Mouse (Mus musculus): ENCODE results near the gene Aplp1. TPM values are rescaled to one million over a fixed set of nuclear protein-coding genes. Genes with fewer than 3 reads are reported as not detected.

Aplp1 gene
- total RNA-seq, 2 experiments from 2014 or later = not detected

GRCm38 (mm10) chr7:30419561-30420499 lies 25.5 kb downstream of the Aplp1 start, which contains the start of gene Hcst:
Hcst (minus strand) TSS chr7:30419854.
- no peak for ATAC-seq (replicated peaks; ENCODE audit: low FRiP score, poor library complexity, severe bottlenecking)

- no peak for ATAC-seq (replicated peaks; ENCODE audit: low FRiP score, poor library complexity, severe bottlenecking)
Measured at GRCm38 (mm10) chr7:30417856-30418255, 27.5 kb downstream of the Aplp1 start.

DNA sequence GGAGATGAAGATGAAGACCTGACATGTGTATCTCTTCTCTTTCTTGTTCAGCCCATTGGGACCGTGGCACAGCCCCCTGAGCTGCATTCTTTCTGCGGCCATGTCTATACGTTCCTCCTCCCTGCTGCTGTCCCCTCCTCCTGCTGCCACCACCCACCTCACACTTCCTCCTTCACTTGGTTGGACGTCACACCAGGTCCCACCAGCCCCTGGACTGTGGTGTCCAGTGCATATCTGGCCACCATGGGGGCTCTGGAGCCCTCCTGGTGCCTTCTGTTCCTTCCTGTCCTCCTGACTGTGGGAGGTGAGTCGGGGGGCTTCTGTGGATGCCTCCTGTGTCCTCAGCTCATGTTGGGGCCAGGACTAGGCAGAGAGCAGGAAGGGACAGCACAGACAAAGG lies 31.7 kb downstream of the Aplp1 start, which contains the start of gene Tyrobp:
TSS of gene Tyrobp (plus strand) at position 165 of the 400 bp plus-strand sequence.
- no peak for ATAC-seq (replicated peaks; ENCODE audit: low FRiP score, poor library complexity, severe bottlenecking)

DNA sequence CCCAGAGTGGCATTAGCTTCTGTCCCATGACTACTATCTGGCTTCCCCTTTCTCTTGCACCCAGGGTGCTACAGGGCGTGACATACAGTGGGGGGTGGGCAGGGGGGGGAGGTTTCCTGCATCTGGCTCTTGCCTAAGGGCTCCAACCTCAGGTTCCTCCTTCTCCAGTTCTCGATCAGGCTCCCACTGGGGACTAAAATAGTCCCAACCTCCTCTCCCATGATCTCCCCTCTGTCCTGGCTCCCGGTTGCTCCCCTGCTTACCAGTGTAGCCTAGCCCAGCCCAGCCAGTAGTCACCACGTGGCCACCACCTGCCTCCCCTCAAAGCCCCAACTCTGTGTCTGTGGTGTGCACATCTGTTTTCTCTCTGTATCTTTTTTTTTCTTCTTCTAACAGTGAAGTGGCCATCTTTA lies 32.6 kb downstream of the Aplp1 start:
- no peak for ATAC-seq (replicated peaks; ENCODE audit: low FRiP score, poor library complexity, severe bottlenecking)

DNA sequence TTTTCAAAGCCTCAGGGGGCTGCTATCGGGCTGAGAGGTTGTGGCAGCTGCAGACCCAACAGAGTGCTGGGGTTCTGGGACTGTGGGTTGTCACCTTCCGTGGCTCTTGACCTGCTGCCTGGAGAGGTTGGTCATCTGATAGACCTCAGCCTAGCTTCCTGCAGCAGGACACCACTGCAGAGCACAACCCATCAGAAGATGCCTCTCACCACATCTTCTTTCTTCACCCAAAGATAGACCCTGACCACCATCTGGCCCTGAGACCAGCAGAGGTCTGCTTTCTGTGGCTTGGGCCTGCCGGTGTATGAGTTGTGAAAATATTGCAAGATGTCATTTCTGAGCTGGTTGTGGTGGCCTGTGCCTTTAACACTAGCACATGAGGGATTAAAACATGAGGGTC lies 34.3 kb downstream of the Aplp1 start:
- no peak for ATAC-seq (replicated peaks; ENCODE audit: low FRiP score, poor library complexity, severe bottlenecking)

- ATAC-seq (replicated peaks; ENCODE audit: low FRiP score, poor library complexity, severe bottlenecking) = no peak
Measured at GRCm38 (mm10) chr7:30409789-30410188, 35.5 kb downstream of the Aplp1 start.

- no peak for ATAC-seq (replicated peaks; ENCODE audit: low FRiP score, poor library complexity, severe bottlenecking)
Measured at GRCm38 (mm10) chr7:30408639-30409038, 36.7 kb downstream of the Aplp1 start.

- ATAC-seq (replicated peaks; ENCODE audit: low FRiP score, poor library complexity, severe bottlenecking) = no peak
Measured at GRCm38 (mm10) chr7:30402343-30402742, 43.0 kb downstream of the Aplp1 start.

DNA sequence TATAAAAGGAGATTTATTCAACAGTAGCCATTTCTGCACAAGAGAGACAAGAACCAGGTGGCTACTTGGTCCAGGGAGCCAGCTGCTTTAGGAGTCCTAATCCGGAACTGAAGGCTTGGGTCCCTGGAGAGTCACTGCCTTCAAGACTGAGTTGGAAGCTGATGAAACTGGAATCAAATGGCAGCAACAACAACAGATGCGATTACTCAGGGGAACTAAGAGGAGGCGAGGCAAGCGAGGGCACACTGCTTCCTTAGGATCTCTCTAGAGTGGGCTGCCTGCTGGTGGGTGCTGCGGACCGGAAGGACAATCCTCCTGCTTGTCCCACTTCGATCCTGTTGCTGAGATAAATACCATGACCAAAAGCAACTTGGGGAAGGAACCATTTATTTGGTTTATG lies 45.7 kb downstream of the Aplp1 start:
- no peak for ATAC-seq (replicated peaks; ENCODE audit: low FRiP score, poor library complexity, severe bottlenecking)

DNA sequence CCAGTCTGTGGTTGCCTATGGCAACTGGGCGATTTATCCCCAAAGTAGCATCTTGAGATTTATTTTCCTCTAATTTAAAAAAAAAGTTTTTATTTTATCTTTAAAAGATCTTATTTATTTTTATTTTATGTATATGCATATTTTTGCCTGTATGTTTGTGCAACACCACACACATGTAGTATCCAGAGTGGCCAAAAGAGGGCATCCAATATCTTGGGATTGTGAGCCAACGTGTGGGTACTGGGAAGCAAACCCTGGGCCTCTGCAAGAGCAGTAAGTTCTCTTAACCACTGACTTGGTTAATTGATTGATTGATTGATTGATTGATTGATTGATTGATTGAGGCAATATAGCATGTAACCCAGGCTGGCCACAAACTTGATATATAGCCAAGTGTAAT lies 50.5 kb downstream of the Aplp1 start:
- no peak for ATAC-seq (replicated peaks; ENCODE audit: low FRiP score, poor library complexity, severe bottlenecking)

- ATAC-seq (replicated peaks; ENCODE audit: low FRiP score, poor library complexity, severe bottlenecking) = no peak
Measured at GRCm38 (mm10) chr7:30394379-30394778, 51.0 kb downstream of the Aplp1 start.

GRCm38 (mm10) chr7:30393631-30394030 lies 51.7 kb downstream of the Aplp1 start:
- ATAC-seq (replicated peaks; ENCODE audit: low FRiP score, poor library complexity, severe bottlenecking) = no peak

DNA sequence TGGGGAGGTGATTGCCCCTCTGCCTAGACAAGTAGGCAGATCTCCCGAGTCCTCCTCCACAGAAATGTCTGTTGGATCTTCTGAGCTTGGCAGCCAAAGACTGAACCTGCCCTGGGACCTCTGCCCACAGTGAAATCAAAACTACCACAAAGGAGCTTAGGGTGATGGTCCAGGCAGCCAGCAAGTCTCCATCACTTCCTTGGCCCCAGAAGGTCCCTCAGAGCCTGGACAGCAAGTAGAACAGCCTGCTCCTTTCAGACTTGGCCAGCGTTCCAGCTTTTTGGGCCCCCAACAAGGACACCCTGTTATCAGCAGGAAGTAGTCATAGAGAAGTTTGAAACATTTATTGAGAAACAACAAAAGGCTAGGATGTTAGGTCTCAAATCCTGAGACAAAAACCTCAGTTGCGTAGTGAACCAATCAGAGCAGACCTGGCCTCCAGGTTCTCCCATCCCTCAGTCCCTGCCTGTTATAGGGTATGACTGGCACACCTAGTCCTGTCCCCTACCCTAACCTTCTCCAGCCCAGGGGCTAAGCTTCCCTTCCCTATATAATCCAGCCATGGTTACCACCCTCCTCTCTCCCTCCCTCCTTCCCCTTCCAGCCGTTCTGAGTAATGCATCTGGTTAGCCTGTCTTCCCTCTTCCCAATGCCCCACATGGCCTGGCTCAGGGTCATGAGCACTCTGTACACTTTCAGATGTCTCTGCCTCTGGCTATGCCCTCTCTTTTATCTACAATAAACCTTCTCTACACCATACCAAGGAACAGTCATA lies 52.4 kb downstream of the Aplp1 start:
- ATAC-seq (replicated peaks; ENCODE audit: low FRiP score, poor library complexity, severe bottlenecking) = no peak

Other genes with a start within 250 kb of the Aplp1 start
Only the 30 nearest of the 34 such genes appear.
- 10.9 and 33.9 TPM in 2 replicates for gene Tbcb, start 213.3 kb downstream of the Aplp1 start, total RNA-seq (2015; ENCODE audit: low replicate concordance)
- 15.0 and 29.7 TPM in 2 replicates for gene Tbcb, start 213.3 kb downstream of the Aplp1 start, total RNA-seq (2017; ENCODE audit: low replicate concordance)
- not detected in 2 replicates for gene Ovol3, start 209.8 kb downstream of the Aplp1 start, total RNA-seq (2015; ENCODE audit: low replicate concordance)
- gene Ovol3, start 209.8 kb downstream of the Aplp1 start, total RNA-seq (2017; ENCODE audit: low replicate concordance) = not detected in 2 replicates
- gene Thap8, start 165.4 kb downstream of the Aplp1 start, total RNA-seq (2015; ENCODE audit: low replicate concordance) = not detected in 2 replicates
- not detected in 2 replicates for gene Thap8, start 165.4 kb downstream of the Aplp1 start, total RNA-seq (2017; ENCODE audit: low replicate concordance)
- gene Wdr62, start 165.1 kb downstream of the Aplp1 start, total RNA-seq (2015; ENCODE audit: low replicate concordance) = 42.8 and 71.4 TPM in 2 replicates
- 26.2 and 31.1 TPM in 2 replicates for gene Wdr62, start 165.1 kb downstream of the Aplp1 start, total RNA-seq (2017; ENCODE audit: low replicate concordance)
- gene Clip3, start 153.8 kb downstream of the Aplp1 start, total RNA-seq (2015; ENCODE audit: low replicate concordance) = not detected in 2 replicates
- gene Clip3, start 153.8 kb downstream of the Aplp1 start, total RNA-seq (2017; ENCODE audit: low replicate concordance) = not detected in 2 replicates
- gene Alkbh6, start 136.8 kb downstream of the Aplp1 start, total RNA-seq (2015; ENCODE audit: low replicate concordance) = 2.5 and 11.3 TPM in 2 replicates
- 4.2 TPM in 1 of 2 replicates, not detected in the other for gene Alkbh6, start 136.8 kb downstream of the Aplp1 start, total RNA-seq (2017; ENCODE audit: low replicate concordance)
- gene Syne4, start 130.7 kb downstream of the Aplp1 start, total RNA-seq (2015; ENCODE audit: low replicate concordance) = not detected in 2 replicates
- not detected in 2 replicates for gene Syne4, start 130.7 kb downstream of the Aplp1 start, total RNA-seq (2017; ENCODE audit: low replicate concordance)
- gene E130208F15Rik, start 123.8 kb downstream of the Aplp1 start, total RNA-seq (2015; ENCODE audit: low replicate concordance) = not detected in 2 replicates
- gene E130208F15Rik, start 123.8 kb downstream of the Aplp1 start, total RNA-seq (2017; ENCODE audit: low replicate concordance) = 0.39 TPM in 1 of 2 replicates, not detected in the other
- 2.5 TPM in 1 of 2 replicates, not detected in the other for gene Sdhaf1, start 121.6 kb downstream of the Aplp1 start, total RNA-seq (2015; ENCODE audit: low replicate concordance)
- 0.45 and 0.64 TPM in 2 replicates for gene Sdhaf1, start 121.6 kb downstream of the Aplp1 start, total RNA-seq (2017; ENCODE audit: low replicate concordance)
- not detected in 2 replicates for gene Lrfn3, start 82.8 kb downstream of the Aplp1 start, total RNA-seq (2015; ENCODE audit: low replicate concordance)
- gene Lrfn3, start 82.8 kb downstream of the Aplp1 start, total RNA-seq (2017; ENCODE audit: low replicate concordance) = not detected in 2 replicates
- 243 and 282 TPM in 2 replicates for gene Tyrobp, start 31.8 kb downstream of the Aplp1 start, total RNA-seq (2015; ENCODE audit: low replicate concordance)
- gene Tyrobp, start 31.8 kb downstream of the Aplp1 start, total RNA-seq (2017; ENCODE audit: low replicate concordance) = 60.1 and 77.1 TPM in 2 replicates
- 3.6 and 18.0 TPM in 2 replicates for gene Hcst, start 25.7 kb downstream of the Aplp1 start, total RNA-seq (2015; ENCODE audit: low replicate concordance)
- 4.1 TPM in 1 of 2 replicates, not detected in the other for gene Hcst, start 25.7 kb downstream of the Aplp1 start, total RNA-seq (2017; ENCODE audit: low replicate concordance)
- 7.2 and 20.1 TPM in 2 replicates for gene Nfkbid, start 23.8 kb downstream of the Aplp1 start, total RNA-seq (2015; ENCODE audit: low replicate concordance)
- 2.6 and 4.1 TPM in 2 replicates for gene Nfkbid, start 23.8 kb downstream of the Aplp1 start, total RNA-seq (2017; ENCODE audit: low replicate concordance)
- not detected in 2 replicates for gene Kirrel2, start 12.2 kb upstream of the Aplp1 start, total RNA-seq (2015; ENCODE audit: low replicate concordance)
- gene Kirrel2, start 12.2 kb upstream of the Aplp1 start, total RNA-seq (2017; ENCODE audit: low replicate concordance) = not detected in 2 replicates
- gene Nphs1, start 12.8 kb upstream of the Aplp1 start, total RNA-seq (2015; ENCODE audit: low replicate concordance) = not detected in 2 replicates
- 1.2 TPM in 1 of 2 replicates, not detected in the other for gene Nphs1, start 12.8 kb upstream of the Aplp1 start, total RNA-seq (2017; ENCODE audit: low replicate concordance)
- not detected in 2 replicates for gene Prodh2, start 48.1 kb upstream of the Aplp1 start, total RNA-seq (2015; ENCODE audit: low replicate concordance)
- gene Prodh2, start 48.1 kb upstream of the Aplp1 start, total RNA-seq (2017; ENCODE audit: low replicate concordance) = not detected in 2 replicates
- 73.5 and 85.9 TPM in 2 replicates for gene Arhgap33, start 89.5 kb upstream of the Aplp1 start, total RNA-seq (2015; ENCODE audit: low replicate concordance)
- gene Arhgap33, start 89.5 kb upstream of the Aplp1 start, total RNA-seq (2017; ENCODE audit: low replicate concordance) = 43.0 and 77.7 TPM in 2 replicates
- gene Hspb6, start 106.6 kb upstream of the Aplp1 start, total RNA-seq (2015; ENCODE audit: low replicate concordance) = 62.7 and 79.2 TPM in 2 replicates
- 19.0 and 21.8 TPM in 2 replicates for gene Hspb6, start 106.6 kb upstream of the Aplp1 start, total RNA-seq (2017; ENCODE audit: low replicate concordance)
- gene Proser3, start 106.8 kb upstream of the Aplp1 start, total RNA-seq (2015; ENCODE audit: low replicate concordance) = 16.8 and 24.5 TPM in 2 replicates
- 10.9 and 18.1 TPM in 2 replicates for gene Proser3, start 106.8 kb upstream of the Aplp1 start, total RNA-seq (2017; ENCODE audit: low replicate concordance)
- 31.4 and 56.2 TPM in 2 replicates for gene Lin37, start 114.3 kb upstream of the Aplp1 start, total RNA-seq (2015; ENCODE audit: low replicate concordance)
- gene Lin37, start 114.3 kb upstream of the Aplp1 start, total RNA-seq (2017; ENCODE audit: low replicate concordance) = 12.5 and 22.3 TPM in 2 replicates
- gene U2af1l4, start 117.8 kb upstream of the Aplp1 start, total RNA-seq (2015; ENCODE audit: low replicate concordance) = 8.4 and 43.6 TPM in 2 replicates
- gene U2af1l4, start 117.8 kb upstream of the Aplp1 start, total RNA-seq (2017; ENCODE audit: low replicate concordance) = 40.8 and 59.9 TPM in 2 replicates
- gene Gm49396, start 117.8 kb upstream of the Aplp1 start, total RNA-seq (2015; ENCODE audit: low replicate concordance) = 3.2 and 4.2 TPM in 2 replicates
- gene Gm49396, start 117.8 kb upstream of the Aplp1 start, total RNA-seq (2017; ENCODE audit: low replicate concordance) = 6.8 and 7.2 TPM in 2 replicates
- gene Psenen, start 118.1 kb upstream of the Aplp1 start, total RNA-seq (2015; ENCODE audit: low replicate concordance) = 67.4 and 73.8 TPM in 2 replicates
- 32.9 and 98.7 TPM in 2 replicates for gene Psenen, start 118.1 kb upstream of the Aplp1 start, total RNA-seq (2017; ENCODE audit: low replicate concordance)
- 5.4 and 24.7 TPM in 2 replicates for gene Igflr1, start 119.9 kb upstream of the Aplp1 start, total RNA-seq (2015; ENCODE audit: low replicate concordance)
- gene Igflr1, start 119.9 kb upstream of the Aplp1 start, total RNA-seq (2017; ENCODE audit: low replicate concordance) = 3.3 TPM in 1 of 2 replicates, not detected in the other
- gene Kmt2b, start 143.2 kb upstream of the Aplp1 start, total RNA-seq (2015; ENCODE audit: low replicate concordance) = 155 and 163 TPM in 2 replicates
- gene Kmt2b, start 143.2 kb upstream of the Aplp1 start, total RNA-seq (2017; ENCODE audit: low replicate concordance) = 47.9 and 48.0 TPM in 2 replicates
- gene Zbtb32, start 153.4 kb upstream of the Aplp1 start, total RNA-seq (2015; ENCODE audit: low replicate concordance) = not detected in 2 replicates
- gene Zbtb32, start 153.4 kb upstream of the Aplp1 start, total RNA-seq (2017; ENCODE audit: low replicate concordance) = 0.39 TPM in 1 of 2 replicates, not detected in the other
- not detected in 2 replicates for gene Upk1a, start 167.3 kb upstream of the Aplp1 start, total RNA-seq (2015; ENCODE audit: low replicate concordance)
- 2.7 TPM in 1 of 2 replicates, not detected in the other for gene Upk1a, start 167.3 kb upstream of the Aplp1 start, total RNA-seq (2017; ENCODE audit: low replicate concordance)
- gene Cox6b1, start 180.6 kb upstream of the Aplp1 start, total RNA-seq (2015; ENCODE audit: low replicate concordance) = 152 and 165 TPM in 2 replicates
- gene Cox6b1, start 180.6 kb upstream of the Aplp1 start, total RNA-seq (2017; ENCODE audit: low replicate concordance) = 128 and 263 TPM in 2 replicates
- not detected in 2 replicates for gene Etv2, start 190.3 kb upstream of the Aplp1 start, total RNA-seq (2015; ENCODE audit: low replicate concordance)
- not detected in 2 replicates for gene Etv2, start 190.3 kb upstream of the Aplp1 start, total RNA-seq (2017; ENCODE audit: low replicate concordance)
- 35.0 and 44.9 TPM in 2 replicates for gene Rbm42, start 204.8 kb upstream of the Aplp1 start, total RNA-seq (2015; ENCODE audit: low replicate concordance)
- 11.4 and 26.3 TPM in 2 replicates for gene Rbm42, start 204.8 kb upstream of the Aplp1 start, total RNA-seq (2017; ENCODE audit: low replicate concordance)

Measured in erythroid progenitor cell, adult 5-6 weeks (primary cell).